Mouse (Mus musculus) left cerebral cortex, adult 11 months (tissue): ENCODE results near the gene Tek.

Experiments used
- DNase-seq: peaks from one replicate; pipeline ENCODE4 v3.0.0; 2022; ENCODE audit warnings: low spot score

The Tek gene

GRCm38 (mm10) chr4:94810616-94811015 is 71.5 kb downstream of the Tek start:
- DNase-seq: no peak

DNA sequence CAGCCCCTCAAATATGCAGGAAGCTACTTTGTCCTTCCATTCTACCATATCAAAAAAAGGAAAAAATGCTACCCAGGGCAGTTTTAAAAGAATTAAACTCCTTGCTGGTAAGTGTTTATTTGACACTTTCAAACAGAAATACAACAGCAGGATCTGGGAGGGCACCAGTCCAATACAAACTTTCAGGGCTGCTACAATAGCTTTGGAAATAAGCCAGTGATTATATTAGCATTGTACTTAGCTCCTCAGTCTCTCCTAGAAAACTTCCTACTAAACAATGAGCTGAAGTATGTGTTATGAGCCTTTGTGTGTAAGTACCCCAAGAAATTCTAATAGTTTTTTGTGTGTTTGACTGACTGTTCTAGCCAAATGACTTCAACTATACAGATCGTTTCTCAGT is 87.8 kb downstream of the Tek start:
- DNase-seq: no peak

GRCm38 (mm10) chr4:94827429-94827828 is 88.3 kb downstream of the Tek start:
- no peak for DNase-seq

- DNase-seq: no peak
These were observed 90.9 kb downstream of the Tek start for GRCm38 (mm10) chr4:94829924-94830386.

GRCm38 (mm10) chr4:94837061-94837460 is 98.0 kb downstream of the Tek start:
- DNase-seq: no peak

- no peak for DNase-seq
These were observed 114.2 kb downstream of the Tek start for GRCm38 (mm10) chr4:94853301-94853700.

- no peak for DNase-seq
These were observed 115.2 kb downstream of the Tek start for GRCm38 (mm10) chr4:94854270-94854669.

GRCm38 (mm10) chr4:94855201-94855600 is 116.1 kb downstream of the Tek start:
- DNase-seq: no peak

- DNase-seq: no peak
These were observed 161.7 kb downstream of the Tek start for GRCm38 (mm10) chr4:94900744-94901143.

DNA sequence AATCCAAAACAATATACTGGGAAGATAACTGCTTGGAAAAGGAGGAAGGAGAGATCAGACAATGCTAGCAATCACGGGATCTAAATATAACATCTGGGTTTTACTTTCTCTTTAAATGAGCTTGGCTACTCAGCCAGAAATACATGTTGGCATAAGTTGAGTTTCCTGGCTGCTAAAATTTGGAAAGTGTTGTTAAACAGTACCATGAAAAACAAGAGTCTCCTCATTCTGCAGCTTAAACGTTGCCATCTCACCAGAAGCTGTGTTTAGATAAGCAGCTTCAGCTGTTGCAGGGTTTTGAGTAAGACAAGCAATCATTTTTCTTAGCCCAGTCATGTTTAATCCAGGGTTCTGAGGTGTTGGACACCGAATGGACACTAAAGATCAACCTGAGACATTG is 162.7 kb downstream of the Tek start:
- no peak for DNase-seq
